Mouse (Mus musculus) heart, adult 2 months (tissue): ENCODE data around the gene Ttc7. TPM values are rescaled to one million over a fixed set of nuclear protein-coding genes. Genes with fewer than 3 reads are reported as not detected.
"Not testable (repeated sequence)": the region's sequence is repeated elsewhere in the genome, so short reads cannot be mapped to it uniquely, and the experiment has no call there.

ENCODE experiments used
- DNase-seq, 2 experiments: peaks; one replicate each; pipeline ENCODE4 v3.0.0; 2021
- H3K27ac ChIP-seq: fragments of 200-600 bp; 2 replicates; pipeline ENCODE4 v1.8.1; 2022
- H3K27me3 ChIP-seq: fragments of 200-500 bp; 2 replicates; pipeline ENCODE4 v1.6.1; 2012; ENCODE audit warnings: mild to moderate bottlenecking, low read length, inconsistent platforms, mixed read lengths; ENCODE audit not compliant: control insufficient read depth, insufficient read depth
- H3K36me3 ChIP-seq: fragments of 200-500 bp; 2 replicates; pipeline ENCODE4 v1.6.1; 2012; ENCODE audit warnings: low read length, inconsistent platforms; ENCODE audit not compliant: control insufficient read depth, insufficient read depth
- H3K4me1 ChIP-seq: fragments of 200-500 bp; 2 replicates; pipeline ENCODE4 v1.6.1; 2011; ENCODE audit warnings: low read length; ENCODE audit not compliant: control insufficient read depth, insufficient read depth
- H3K4me3 ChIP-seq: fragments of 200-600 bp; 2 replicates; pipeline ENCODE4 v1.8.1; 2022
- H3K79me2 ChIP-seq: fragments of 200-500 bp; replicated peaks from 2 replicates; pipeline ENCODE4 v1.6.1; 2012; ENCODE audit warnings: mild to moderate bottlenecking, inconsistent platforms, low read length, moderate library complexity, mixed read lengths; ENCODE audit not compliant: control insufficient read depth, insufficient read depth
- H3K9ac ChIP-seq: fragments of 200-500 bp; 2 replicates; pipeline ENCODE4 v1.6.1; 2012; ENCODE audit warnings: low read depth, mild to moderate bottlenecking, control low read depth, inconsistent platforms, low read length, mixed read lengths
- CTCF ChIP-seq: fragments of 200-600 bp; IDR thresholded peaks from 2 replicates; pipeline ENCODE4 v1.8.1; 2022; ENCODE audit warnings: antibody characterized with exemption, mild to moderate bottlenecking, moderate library complexity
- EP300 ChIP-seq: fragments of 200-500 bp; IDR thresholded peaks from 2 replicates; pipeline ENCODE4 v1.6.1; 2011; ENCODE audit warnings: low read depth, low read length, control low read depth; ENCODE audit not compliant: insufficient read depth
- POLR2A ChIP-seq: fragments of 200-500 bp; IDR thresholded peaks from 2 replicates; pipeline ENCODE4 v1.6.1; 2011; ENCODE audit warnings: mild to moderate bottlenecking, low read depth, low read length, control low read depth; ENCODE audit not compliant: insufficient read depth
- WGBS: fragments of 180-500 bp; shearing (Covaris S2); methylation state at CpG from one replicate; pipeline ENCODE4 v1.1.7; 2018; 5-methylcytosine and 5-hydroxymethylcytosine counted together
- intact Hi-C: fragments of 180-260 bp; cut with DNase I; formaldehyde crosslinking; loops from one replicate; pipeline ENCODE4 v1.15.1; 2025
- polyA plus RNA-seq: library from polyadenylated mRNA; depleted of rRNA; stranded (reverse); fragments of >200 nt; gene quantifications from 2 replicates; pipeline ENCODE4 v1.2.3, GENCODE M21; 2012
- total RNA-seq, 2 experiments: library from RNA; stranded (reverse); gene quantifications; 2 replicates each; pipeline ENCODE4 v1.2.3; 2021

The Ttc7 gene
- total and polyA plus RNA-seq, 3 experiments = 20.9 to 23.2 (median 21.3) TPM

DNA sequence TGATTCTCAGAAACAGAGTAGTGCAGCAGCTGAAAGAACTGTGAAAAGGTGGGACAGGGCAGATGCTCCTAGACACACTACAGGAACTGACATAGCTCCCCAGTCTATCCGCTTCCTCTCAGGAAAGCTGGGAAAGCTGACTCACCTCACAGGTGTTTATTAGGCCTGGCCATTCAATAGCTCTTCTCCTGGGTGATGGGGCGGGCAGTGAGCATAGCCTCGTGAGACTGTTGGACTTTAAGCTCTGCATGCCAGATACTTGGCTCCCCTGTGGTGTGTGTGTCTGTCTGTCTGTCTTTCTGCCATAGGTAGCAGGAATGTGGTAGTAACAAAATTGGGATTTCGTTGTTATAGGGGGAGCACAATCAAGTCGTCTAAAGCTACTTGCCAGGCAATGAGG, 6.7 kb downstream of the Ttc7 start:
- no peak overlapping the region for H3K4me3 ChIP-seq
- TF ChIP-seq CTCF (no peak), POLR2A (no peak), EP300 (no peak)
- H3K79me2 ChIP-seq = no peaks in the 10 kb centered on the region
- no peak for DNase-seq
- no peaks in the 10 kb centered on the region for H3K4me1 ChIP-seq
- no peak overlapping the region for H3K9ac ChIP-seq
- 76% methylated on average over 5 of the region's 5 CpGs for WGBS
- no peaks in the 10 kb centered on the region for H3K27me3 ChIP-seq
- H3K36me3 ChIP-seq = no peaks in the 10 kb centered on the region
- intact Hi-C loops = loop anchor here (10.0 kb wide), 1 partner anchor 1145 kb away; the partner anchor contains the start of gene Srbd1
- no peak overlapping the region for H3K27ac ChIP-seq

DNA sequence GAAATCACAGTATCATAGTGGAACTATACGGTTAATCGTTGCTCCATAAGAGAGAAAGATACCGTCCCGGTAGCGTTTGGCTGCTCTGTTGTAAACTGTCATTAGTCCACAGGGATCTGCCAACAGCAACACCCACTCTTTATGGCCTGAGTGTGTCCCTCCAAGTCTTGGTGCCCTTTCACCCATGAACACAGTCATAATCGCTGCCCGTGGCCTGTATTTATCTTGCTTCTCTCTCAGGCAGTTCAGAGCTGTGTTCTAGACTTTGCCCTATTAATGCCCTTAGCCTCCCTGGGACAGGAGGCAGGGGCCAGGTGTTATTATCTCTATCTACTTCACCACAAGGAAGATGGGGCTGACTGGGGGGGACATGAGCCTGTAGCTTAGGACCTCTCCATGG, 8.4 kb downstream of the Ttc7 start:
- Histone ChIP-seq H3K27ac (no peak overlapping the region), H3K27me3 (no peaks in the 10 kb centered on the region), H3K4me1 (no peaks in the 10 kb centered on the region), H3K36me3 (no peaks in the 10 kb centered on the region), H3K79me2 (no peaks in the 10 kb centered on the region), H3K9ac (no peak overlapping the region), H3K4me3 (no peak overlapping the region)
- intact Hi-C loops = no loop called here
- WGBS = 89% methylated on average over 7 of the region's 7 CpGs
- no peak for TF ChIP-seq EP300
- TF ChIP-seq POLR2A = no peak
- no peak for TF ChIP-seq CTCF
- no peak for DNase-seq

DNA sequence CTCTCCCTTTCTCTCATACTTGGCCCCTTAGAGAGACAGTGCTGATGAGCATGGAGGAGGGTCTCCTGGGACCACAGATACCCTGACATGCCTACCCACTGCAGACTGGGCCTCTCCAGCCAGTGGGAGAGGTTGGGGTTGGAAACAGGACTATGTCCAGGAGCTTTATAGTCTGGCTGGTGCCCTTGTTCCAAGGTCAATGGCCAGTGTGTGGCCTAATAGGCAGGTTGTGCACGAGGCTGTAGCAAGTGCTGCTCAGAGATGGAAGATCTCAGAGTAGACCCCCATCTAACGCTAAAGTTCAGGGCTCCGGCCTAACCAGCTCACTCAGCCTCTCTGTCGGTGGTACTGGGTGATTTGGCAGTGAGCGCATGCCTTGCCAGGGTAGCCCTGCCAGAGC, 9.1 kb downstream of the Ttc7 start:
- intact Hi-C loops = no loop called here
- Histone ChIP-seq H3K79me2 (no peaks in the 10 kb centered on the region), H3K36me3 (no peaks in the 10 kb centered on the region), H3K27ac (no peak overlapping the region), H3K4me1 (no peaks in the 10 kb centered on the region), H3K27me3 (no peaks in the 10 kb centered on the region), H3K4me3 (no peak overlapping the region), H3K9ac (no peak overlapping the region)
- 81% methylated on average over 5 of the region's 5 CpGs for WGBS
- no peak for DNase-seq
- no peak for TF ChIP-seq CTCF
- no peak for TF ChIP-seq POLR2A
- no peak for TF ChIP-seq EP300

DNA sequence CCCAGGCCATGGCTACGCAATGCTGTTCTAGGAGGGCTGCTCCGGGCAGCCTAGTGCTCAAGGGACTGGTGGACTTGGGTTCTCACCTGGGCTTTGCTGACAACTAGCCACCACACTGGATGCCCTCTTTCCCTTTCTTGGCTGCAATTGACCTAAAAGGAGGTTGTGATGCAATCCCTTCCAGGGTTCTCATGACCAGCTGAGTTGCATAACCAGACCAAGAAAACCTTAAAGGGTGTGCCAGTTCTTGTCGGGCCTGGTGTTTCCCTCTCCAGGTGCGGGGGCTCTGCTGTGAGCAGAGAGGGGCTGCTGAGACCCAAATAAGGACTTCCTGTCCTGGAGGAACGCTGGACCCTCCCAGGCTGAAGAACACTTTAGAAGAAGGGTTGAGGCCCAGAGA, 10.4 kb downstream of the Ttc7 start:
- intact Hi-C loops = no loop called here
- WGBS = 84% methylated on average over 5 of the region's 5 CpGs
- no peak overlapping the region for H3K27ac ChIP-seq
- no peaks in the 10 kb centered on the region for H3K27me3 ChIP-seq
- no peak for DNase-seq
- no peaks in the 10 kb centered on the region for H3K36me3 ChIP-seq
- TF ChIP-seq CTCF (no peak), EP300 (no peak), POLR2A (no peak)
- H3K9ac ChIP-seq = no peak overlapping the region
- no peak overlapping the region for H3K4me3 ChIP-seq
- H3K79me2 ChIP-seq = no peaks in the 10 kb centered on the region
- no peaks in the 10 kb centered on the region for H3K4me1 ChIP-seq

DNA sequence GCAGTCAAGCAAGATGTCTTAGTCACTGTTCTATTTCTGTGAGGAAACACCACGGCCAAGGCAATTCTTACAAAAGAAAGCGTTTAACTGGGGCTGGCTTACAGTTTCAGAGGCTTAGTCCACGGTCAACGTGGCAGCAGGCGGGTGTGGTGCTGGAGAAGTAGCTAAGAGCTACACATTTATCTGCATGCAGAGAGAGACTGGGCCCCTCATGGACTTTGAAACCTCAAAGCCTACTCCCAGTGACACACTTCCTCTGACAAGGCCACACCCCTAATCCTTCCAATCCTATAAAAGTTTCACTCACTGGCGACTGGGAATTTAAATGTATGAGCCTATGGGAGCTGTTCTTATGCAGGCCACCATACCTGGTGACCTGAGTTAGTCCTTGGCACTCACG, 13.1 kb downstream of the Ttc7 start:
- Histone ChIP-seq H3K4me1 (peaks cover 4% of the 10 kb centered on the region), H3K79me2 (no peaks in the 10 kb centered on the region), H3K36me3 (no peaks in the 10 kb centered on the region), H3K4me3 (no peak overlapping the region), H3K9ac (no peak overlapping the region), H3K27me3 (no peaks in the 10 kb centered on the region), H3K27ac (no peak overlapping the region)
- intact Hi-C loops = no loop called here
- 83% methylated on average over 7 of the region's 7 CpGs for WGBS
- DNase-seq = no peak
- TF ChIP-seq CTCF = no peak
- TF ChIP-seq EP300 = no peak
- TF ChIP-seq POLR2A = no peak

DNA sequence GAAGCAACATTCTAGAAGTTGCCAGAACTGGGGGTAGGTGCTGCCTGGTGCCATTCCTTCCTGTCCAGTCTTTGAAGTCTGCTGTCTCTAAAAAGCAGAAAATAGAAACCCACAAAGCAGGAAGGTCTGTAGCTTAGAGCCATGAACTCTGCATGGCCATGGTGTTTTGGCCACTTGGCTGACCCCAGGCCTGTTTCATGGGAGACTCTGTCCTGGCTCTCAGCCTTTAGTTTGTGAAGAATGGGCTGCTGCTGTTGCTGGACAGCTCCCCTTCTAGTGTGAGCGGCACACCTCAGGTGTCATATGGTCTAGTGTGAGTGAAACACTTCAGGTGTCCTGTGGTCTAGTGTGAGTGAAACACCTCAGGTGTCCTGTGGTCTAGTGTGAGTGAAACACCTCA, 14.0 kb downstream of the Ttc7 start:
- H3K4me3 ChIP-seq, H3K79me2 ChIP-seq, H3K4me1 ChIP-seq, H3K27me3 ChIP-seq, H3K27ac ChIP-seq, H3K9ac ChIP-seq, intact Hi-C loops, DNase-seq, H3K36me3 ChIP-seq: not testable (repeated sequence)
- 91% methylated on average over 1 of the region's 1 CpGs for WGBS
